Mouse (Mus musculus): Measurements from ENCODE around the gene Stim1. TPM values are rescaled to one million over a fixed set of nuclear protein-coding genes. Genes with fewer than 3 reads are reported as not detected.
"Not testable (repeated sequence)": the region's sequence is repeated elsewhere in the genome, so short reads cannot be mapped to it uniquely, and the experiment has no call there.

Stim1 gene
- polyA plus RNA-seq, 1 experiment from 2014 or later: 16.2 TPM

DNA sequence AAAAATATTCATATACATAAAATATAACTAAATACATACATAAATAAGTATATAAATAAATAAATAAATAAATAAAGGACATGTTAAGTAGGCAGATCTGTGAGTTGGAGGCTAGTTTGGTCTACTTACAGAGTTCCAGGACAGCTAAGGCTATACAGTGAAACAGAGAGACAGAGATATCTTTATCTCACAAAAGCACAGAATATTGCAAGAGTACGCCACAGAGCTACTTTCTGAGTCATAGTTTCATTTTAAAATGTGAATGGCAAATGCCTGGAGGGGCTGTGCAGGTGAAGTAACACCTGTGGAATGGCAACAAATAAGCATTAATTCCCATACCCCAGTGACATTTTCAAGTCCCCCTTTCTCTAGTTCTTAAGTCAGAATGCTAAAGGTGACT, 14.0 kb upstream of the Stim1 start:
- H3K9me3 ChIP-seq (replicated peaks): no peaks in the 10 kb centered on the region
- no peak overlapping the region for H3K4me2 ChIP-seq
- no peak overlapping the region for H3K4me3 ChIP-seq (replicated peaks)
- no peak overlapping the region for H3K9ac ChIP-seq
- H3K27ac ChIP-seq: no peak overlapping the region
- no peaks in the 10 kb centered on the region for H3K27me3 ChIP-seq
- WGBS: 79% methylated on average over 1 of the region's 1 CpGs
- no peaks in the 10 kb centered on the region for H3K36me3 ChIP-seq
- H3K4me1 ChIP-seq: peaks cover 6% of the 10 kb centered on the region
- ATAC-seq (replicated peaks; ENCODE audit: low FRiP score): no peak

DNA sequence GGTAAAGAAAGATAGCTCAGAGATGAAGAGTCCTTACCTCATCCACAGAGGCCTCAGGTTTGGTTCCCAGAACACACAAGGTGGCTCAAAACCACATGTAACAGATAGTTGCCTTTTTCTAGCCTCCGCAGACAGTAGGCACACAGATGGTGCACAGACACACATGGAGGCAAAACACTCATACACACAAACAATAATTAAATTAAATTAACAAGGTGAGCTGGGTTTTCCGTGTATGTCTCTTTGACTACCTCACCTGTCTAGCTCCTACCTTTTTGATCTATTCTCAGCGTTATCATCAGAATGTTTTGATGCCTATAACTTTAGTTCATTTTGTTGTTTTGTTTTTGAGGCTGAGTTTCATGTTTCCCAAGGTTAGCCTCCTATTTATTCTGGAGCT, 11.7 kb upstream of the Stim1 start, which contains the start of gene Rhog:
Gene Rhog, minus strand, starts transcription at position 101 of the 400 bp plus-strand sequence.
- H3K27me3 ChIP-seq: no peaks in the 10 kb centered on the region
- no peaks in the 10 kb centered on the region for H3K4me1 ChIP-seq
- H3K27ac ChIP-seq: no peak within 1 kb of the TSS
- no peaks in the 10 kb centered on the region for H3K36me3 ChIP-seq
- ATAC-seq (replicated peaks; ENCODE audit: low FRiP score): no peak
- WGBS: 86% methylated on average over 3 of the region's 3 CpGs
- H3K9ac ChIP-seq: no peak within 1 kb of the TSS
- H3K4me3 ChIP-seq (replicated peaks): no peak within 1 kb of the TSS
- no peak within 1 kb of the TSS for H3K4me2 ChIP-seq
- no peaks in the 10 kb centered on the region for H3K9me3 ChIP-seq (replicated peaks)

DNA sequence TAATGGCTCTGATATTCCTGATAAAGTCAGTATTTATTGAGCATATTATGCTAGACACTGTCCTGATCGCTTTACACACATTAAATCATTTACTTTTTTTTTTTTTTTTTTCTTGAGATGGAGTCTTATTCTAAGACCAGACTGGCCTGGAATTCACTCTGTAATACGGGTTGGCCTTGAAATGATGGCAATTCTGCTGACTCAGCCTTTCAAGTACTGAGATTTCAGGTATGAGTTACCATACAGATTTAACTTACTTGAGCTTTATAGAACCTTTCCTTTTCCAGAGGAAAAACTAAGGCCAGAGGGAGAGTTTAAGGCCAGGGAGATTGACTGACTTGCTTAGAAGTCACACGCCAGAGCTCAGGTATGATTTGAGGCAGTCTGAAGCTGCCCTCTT, 11.0 kb upstream of the Stim1 start:
- H3K9me3 ChIP-seq (replicated peaks): no peaks in the 10 kb centered on the region
- no peak overlapping the region for H3K9ac ChIP-seq
- no peak for ATAC-seq (replicated peaks; ENCODE audit: low FRiP score)
- H3K27me3 ChIP-seq: no peaks in the 10 kb centered on the region
- H3K36me3 ChIP-seq: no peaks in the 10 kb centered on the region
- no peak overlapping the region for H3K4me2 ChIP-seq
- H3K27ac ChIP-seq: no peak overlapping the region
- WGBS: 85% methylated on average over 3 of the region's 3 CpGs
- no peak overlapping the region for H3K4me3 ChIP-seq (replicated peaks)
- H3K4me1 ChIP-seq: no peaks in the 10 kb centered on the region

DNA sequence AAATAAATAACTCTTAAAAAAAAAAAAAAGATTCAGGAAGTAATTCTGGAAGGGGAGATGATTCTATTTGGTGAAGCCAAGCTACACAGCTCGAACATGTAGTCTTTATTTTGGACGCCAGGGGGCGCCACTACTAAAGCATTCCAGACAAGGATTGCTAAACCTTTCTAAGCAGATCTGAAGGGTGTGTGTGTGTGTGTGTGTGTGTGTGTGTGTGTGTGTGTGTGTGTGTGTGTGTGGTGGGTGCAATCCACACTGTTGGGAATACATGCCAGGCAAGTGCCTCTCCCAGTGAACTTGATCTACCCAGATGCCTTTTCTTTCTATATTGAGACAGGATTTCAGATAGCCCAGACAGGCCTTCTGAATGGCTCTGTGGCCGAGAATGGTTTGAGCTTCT, 9.4 kb upstream of the Stim1 start:
- H3K27ac ChIP-seq: no peak overlapping the region
- no peaks in the 10 kb centered on the region for H3K4me1 ChIP-seq
- H3K9me3 ChIP-seq (replicated peaks): no peaks in the 10 kb centered on the region
- H3K4me3 ChIP-seq (replicated peaks): no peak overlapping the region
- 20% methylated on average over 4 of the region's 4 CpGs for WGBS
- peak; percentile 71; the same call in 1 of the 2 replicates for ATAC-seq (replicated peaks; ENCODE audit: low FRiP score)
- no peak overlapping the region for H3K4me2 ChIP-seq
- H3K9ac ChIP-seq: no peak overlapping the region
- H3K36me3 ChIP-seq: no peaks in the 10 kb centered on the region
- H3K27me3 ChIP-seq: no peaks in the 10 kb centered on the region

DNA sequence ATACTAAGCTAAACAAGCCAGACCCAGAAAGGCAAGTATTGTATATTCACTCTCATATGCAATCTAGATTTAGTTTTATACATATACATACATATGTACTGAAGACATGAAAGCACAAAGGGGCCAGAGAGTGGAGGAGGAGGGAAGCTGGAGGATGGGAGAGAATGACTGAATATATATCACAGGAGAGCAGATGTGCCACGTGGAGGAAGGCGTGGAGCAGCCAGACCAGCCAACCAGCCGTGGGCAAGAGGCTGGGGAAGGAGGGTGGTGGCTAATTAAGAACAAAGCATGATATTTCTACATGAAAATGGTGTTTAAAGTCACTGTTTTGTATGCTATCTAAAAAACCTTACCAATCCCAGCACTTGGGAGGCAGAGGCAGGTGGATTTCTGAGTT, 8.9 kb upstream of the Stim1 start:
- WGBS: 65% methylated on average over 3 of the region's 3 CpGs
- Histone ChIP-seq H3K27ac (no peak overlapping the region), H3K4me2 (no peak overlapping the region), H3K9ac (no peak overlapping the region), H3K27me3 (no peaks in the 10 kb centered on the region), H3K4me1 (no peaks in the 10 kb centered on the region), H3K4me3 (replicated peaks) (no peak overlapping the region), H3K9me3 (replicated peaks) (no peaks in the 10 kb centered on the region), H3K36me3 (no peaks in the 10 kb centered on the region)
- ATAC-seq (replicated peaks; ENCODE audit: low FRiP score): no peak

DNA sequence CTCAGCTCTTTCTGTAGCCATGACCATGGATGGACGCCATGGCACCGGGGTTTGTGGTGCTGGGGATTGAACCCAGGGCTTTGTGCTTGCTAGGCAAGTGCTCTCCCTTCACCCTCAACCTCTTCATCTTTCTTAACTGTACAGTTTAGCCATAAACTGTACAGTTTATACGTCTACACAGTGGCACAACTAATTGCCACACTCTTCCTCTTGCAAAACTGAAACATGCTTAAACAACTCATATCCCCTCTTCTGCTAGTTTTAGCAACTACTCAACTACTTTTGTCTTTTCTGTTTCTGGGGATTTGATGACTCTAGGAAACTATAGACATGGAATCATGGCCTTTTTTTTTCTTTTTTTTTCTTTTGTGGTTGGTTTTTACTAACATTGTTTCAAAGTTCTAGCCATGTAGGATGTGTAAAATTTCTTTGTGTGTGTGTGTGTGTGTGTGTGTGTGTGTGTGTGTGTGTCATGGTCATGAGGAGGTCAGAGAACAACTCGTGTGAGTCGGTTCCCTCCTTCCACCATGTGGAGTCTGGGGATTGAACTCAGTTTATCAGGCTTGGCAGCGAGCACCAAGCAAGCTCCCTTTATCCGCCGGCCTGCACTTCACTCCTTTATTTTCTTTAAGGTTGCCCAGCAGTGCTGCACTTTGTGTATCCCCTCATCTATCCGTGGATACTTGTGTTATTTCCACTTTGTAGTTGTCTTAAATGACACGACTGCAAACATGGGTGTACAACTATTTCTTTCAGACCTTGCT, 7.7 kb upstream of the Stim1 start:
- Histone ChIP-seq H3K4me1 (no peaks in the 10 kb centered on the region), H3K4me3 (replicated peaks) (no peak overlapping the region), H3K27me3 (no peaks in the 10 kb centered on the region), H3K9me3 (replicated peaks) (no peaks in the 10 kb centered on the region), H3K36me3 (no peaks in the 10 kb centered on the region), H3K27ac (no peak overlapping the region), H3K9ac (no peak overlapping the region), H3K4me2 (no peak overlapping the region)
- 83% methylated on average over 10 of the region's 10 CpGs for WGBS
- ATAC-seq (replicated peaks; ENCODE audit: low FRiP score): no peak

DNA sequence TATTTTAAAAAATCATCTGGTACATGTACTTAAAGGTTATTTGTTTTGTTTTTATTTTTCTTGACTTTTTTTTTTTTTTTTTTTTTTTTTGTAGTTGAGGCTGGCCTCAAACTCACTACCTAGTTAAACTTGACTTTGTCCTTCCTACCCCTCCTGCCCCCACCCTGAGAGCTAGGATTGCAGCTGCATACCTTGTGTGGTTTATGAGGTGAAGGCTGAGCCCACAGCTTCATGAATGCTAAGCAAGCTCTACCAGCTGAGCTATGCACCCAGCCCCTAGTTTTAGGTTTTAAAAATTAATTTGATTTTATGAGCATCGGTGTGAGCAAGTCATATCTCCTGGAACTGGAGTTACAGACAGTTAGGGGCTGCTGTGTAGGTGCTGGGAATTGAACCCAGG, 7.1 kb upstream of the Stim1 start:
- 86% methylated on average over 1 of the region's 1 CpGs for WGBS
- H3K27me3 ChIP-seq: no peaks in the 10 kb centered on the region
- ATAC-seq (replicated peaks; ENCODE audit: low FRiP score): no peak
- H3K27ac ChIP-seq: no peak overlapping the region
- no peak overlapping the region for H3K4me2 ChIP-seq
- no peaks in the 10 kb centered on the region for H3K9me3 ChIP-seq (replicated peaks)
- H3K9ac ChIP-seq: no peak overlapping the region
- no peaks in the 10 kb centered on the region for H3K36me3 ChIP-seq
- H3K4me3 ChIP-seq (replicated peaks): no peak overlapping the region
- no peaks in the 10 kb centered on the region for H3K4me1 ChIP-seq

DNA sequence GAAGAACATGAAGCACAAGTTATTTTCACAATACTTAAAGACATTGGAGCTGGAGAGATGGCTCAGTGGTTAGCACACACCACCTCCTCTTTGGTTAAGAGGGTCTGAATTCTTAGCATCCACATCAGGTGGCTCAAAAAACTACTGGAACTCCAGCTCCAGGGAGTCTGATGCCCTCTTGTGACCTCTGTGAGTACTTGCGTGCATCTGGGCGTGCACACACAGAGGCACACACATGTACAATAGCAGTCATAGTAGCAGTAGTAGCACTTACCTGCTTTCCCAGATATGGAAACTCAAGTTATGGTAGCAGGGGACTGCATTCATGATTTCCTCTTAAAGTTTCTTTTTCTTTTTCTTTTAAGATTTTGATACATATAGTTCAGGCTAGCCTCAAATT, 4.6 kb upstream of the Stim1 start:
- ATAC-seq (replicated peaks; ENCODE audit: low FRiP score): no peak
- WGBS: 82% methylated on average over 2 of the region's 2 CpGs
- H3K36me3 ChIP-seq: no peaks in the 10 kb centered on the region
- no peak overlapping the region for H3K4me3 ChIP-seq (replicated peaks)
- H3K4me1 ChIP-seq: peaks cover 1% of the 10 kb centered on the region
- H3K4me2 ChIP-seq: no peak overlapping the region
- no peaks in the 10 kb centered on the region for H3K27me3 ChIP-seq
- H3K9me3 ChIP-seq (replicated peaks): no peaks in the 10 kb centered on the region
- H3K9ac ChIP-seq: no peak overlapping the region
- no peak overlapping the region for H3K27ac ChIP-seq

DNA sequence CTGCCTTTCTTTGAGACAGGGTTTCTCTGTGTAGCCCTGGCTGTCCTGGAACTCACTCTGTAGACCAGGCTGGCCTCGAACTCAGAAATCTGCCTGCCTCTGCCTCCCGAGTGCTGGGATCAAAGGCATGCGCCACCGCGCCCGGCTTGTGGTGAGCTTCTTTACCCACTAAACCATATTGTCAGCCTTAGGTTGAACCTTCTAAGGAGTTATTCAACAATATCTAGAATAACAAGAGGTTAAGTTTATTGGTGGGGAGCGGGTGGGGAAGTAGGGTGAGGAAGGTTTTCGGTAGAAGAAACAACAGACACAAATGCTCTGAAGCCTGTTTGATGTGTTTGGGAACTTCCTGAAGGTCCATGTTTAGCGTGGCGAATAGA, 1.6 kb upstream of the Stim1 start:
- H3K9ac ChIP-seq; H3K36me3 ChIP-seq; H3K4me2 ChIP-seq; ATAC-seq (replicated peaks; ENCODE audit: low FRiP score); H3K9me3 ChIP-seq (replicated peaks); H3K27ac ChIP-seq; H3K4me3 ChIP-seq (replicated peaks): not testable (repeated sequence)
- Histone ChIP-seq H3K27me3 (peaks cover 15% of the 10 kb centered on the region), H3K4me1 (peaks cover 10% of the 10 kb centered on the region)
- 91% methylated on average over 10 of the region's 10 CpGs for WGBS

DNA sequence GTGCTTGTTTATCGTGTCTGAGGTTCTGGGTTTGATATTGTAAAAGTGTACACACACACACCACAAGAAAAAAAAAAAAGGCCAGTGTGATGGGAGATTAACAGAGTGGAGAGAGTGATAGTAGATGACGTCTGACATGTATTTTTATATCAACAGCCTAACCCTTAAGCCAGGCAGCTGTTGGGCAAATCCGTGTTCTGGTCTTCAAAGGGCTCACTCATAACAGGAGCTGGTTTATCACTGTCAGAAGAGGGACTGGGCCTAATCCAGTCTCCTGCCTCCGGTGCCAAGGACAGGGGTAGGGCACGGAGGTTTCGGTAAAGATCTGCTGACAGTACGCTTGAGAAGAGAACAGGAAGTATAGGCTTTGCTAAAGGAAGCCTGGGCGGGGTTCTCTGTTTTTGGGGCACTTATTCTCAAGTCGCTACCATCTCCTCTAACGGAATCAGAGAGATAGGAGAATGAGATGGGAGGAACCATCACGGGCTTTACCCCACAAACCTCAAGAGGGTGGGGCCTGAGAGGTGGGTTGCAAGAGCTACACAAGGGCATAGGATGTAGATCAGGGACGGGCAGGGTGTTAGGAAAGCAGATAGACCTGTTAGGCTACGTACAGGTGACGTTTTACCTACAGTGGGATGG, 1.1 kb upstream of the Stim1 start:
- 48% methylated on average over 14 of the region's 14 CpGs for WGBS
- Histone ChIP-seq H3K9ac (no peak overlapping the region), H3K4me1 (peaks cover 10% of the 10 kb centered on the region), H3K36me3 (no peaks in the 10 kb centered on the region), H3K27me3 (peaks cover 15% of the 10 kb centered on the region), H3K4me2 (peak overlapping the region; percentile 96; the same call in 1 of the 2 replicates), H3K9me3 (replicated peaks) (no peaks in the 10 kb centered on the region), H3K4me3 (replicated peaks) (peak overlapping the region; percentile 87; the same call in 1 of the 2 replicates), H3K27ac (no peak overlapping the region)
- ATAC-seq (replicated peaks; ENCODE audit: low FRiP score): peak; percentile 9; the same call in 1 of the 2 replicates

DNA sequence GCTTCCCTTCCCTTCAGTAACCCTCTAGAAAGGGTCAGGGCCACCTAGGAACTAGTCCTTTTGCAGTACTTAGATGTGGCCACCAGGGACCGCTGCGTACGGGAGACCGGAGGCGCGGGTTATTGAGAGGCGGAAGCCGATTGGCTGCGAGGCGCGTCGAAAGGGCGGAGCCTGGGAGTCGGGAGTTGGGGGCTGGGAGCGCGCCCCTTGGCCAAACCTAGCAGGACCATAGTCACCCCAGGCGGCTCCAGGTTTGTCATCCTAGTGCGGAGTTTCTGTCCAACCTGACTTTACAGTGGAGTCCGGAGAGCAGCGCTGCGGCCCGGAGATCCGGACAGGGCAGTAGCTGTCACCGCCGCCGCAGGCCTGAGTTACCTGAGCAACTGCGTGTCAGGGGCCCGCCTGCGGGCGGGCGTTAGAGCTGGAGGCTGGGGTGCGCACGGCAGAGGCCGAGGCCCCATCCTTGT, 460 bp upstream of the Stim1 start:
- ATAC-seq (replicated peaks; ENCODE audit: low FRiP score): peak; percentile 92
- H3K9me3 ChIP-seq (replicated peaks): no peaks in the 10 kb centered on the region
- WGBS: under 1% methylated on average over 34 of the region's 34 CpGs
- peak overlapping the region; percentile 87 for H3K4me3 ChIP-seq (replicated peaks)
- H3K27ac ChIP-seq: peak overlapping the region; percentile 56
- H3K9ac ChIP-seq: peak overlapping the region; percentile 78
- H3K36me3 ChIP-seq: no peaks in the 10 kb centered on the region
- H3K4me1 ChIP-seq: peaks cover 10% of the 10 kb centered on the region
- peaks cover 15% of the 10 kb centered on the region for H3K27me3 ChIP-seq
- H3K4me2 ChIP-seq: peak overlapping the region; percentile 96

DNA sequence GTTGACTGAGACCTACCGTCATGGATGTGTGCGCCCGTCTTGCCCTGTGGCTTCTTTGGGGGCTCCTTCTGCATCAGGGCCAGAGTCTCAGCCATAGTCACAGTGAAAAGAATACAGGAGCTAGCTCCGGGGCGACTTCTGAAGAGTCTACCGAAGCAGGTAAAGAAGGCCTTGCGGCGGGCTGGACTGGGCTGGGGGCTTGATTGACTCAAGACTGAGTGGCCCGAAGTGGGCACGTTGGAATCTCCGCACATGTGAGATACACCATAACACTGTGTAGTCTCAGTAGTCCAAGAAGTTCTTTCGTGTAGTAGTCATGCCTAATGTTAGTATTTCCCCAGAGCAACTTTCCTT, 766 bp downstream of the Stim1 start:
- Histone ChIP-seq H3K27me3 (peaks cover 15% of the 10 kb centered on the region), H3K9ac (peak overlapping the region; percentile 78), H3K4me1 (peaks cover 10% of the 10 kb centered on the region), H3K9me3 (replicated peaks) (no peaks in the 10 kb centered on the region), H3K36me3 (no peaks in the 10 kb centered on the region), H3K4me2 (peak overlapping the region; percentile 96), H3K4me3 (replicated peaks) (peak overlapping the region; percentile 87), H3K27ac (no peak overlapping the region)
- no peak for ATAC-seq (replicated peaks; ENCODE audit: low FRiP score)
- WGBS: 6% methylated on average over 12 of the region's 12 CpGs

All from kidney, embryonic 15.5 days (tissue).